Comparison of ENCODE assay signal across 19 mouse cellular contexts in the genomic region with DNA sequence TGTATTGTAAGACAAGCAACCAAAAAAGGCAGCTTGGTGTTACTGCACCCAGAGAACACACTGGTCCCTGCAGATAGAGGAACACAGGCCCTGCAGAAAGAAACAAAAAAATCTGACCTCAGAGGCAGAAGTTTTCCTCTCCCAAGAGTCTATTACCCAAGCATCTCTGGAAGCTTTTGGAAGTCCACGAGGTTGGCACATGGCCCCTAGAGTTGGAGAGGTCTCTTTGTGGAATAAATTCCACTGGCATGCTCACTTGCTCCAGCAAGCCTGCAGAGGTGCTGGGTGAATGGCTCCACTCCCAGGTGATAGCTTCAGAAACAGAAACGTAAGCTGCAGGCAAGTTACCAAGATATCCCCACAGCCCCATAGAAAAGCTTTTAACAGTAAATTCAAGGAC.
DNase-seq lines count a peak whose midpoint lies in the region; ATAC-seq lines count a peak whose summit lies in the region.
"Had no signal": no experiment of that assay in that cellular context is flagged by ENCODE, and none has a peak within 500 bp of the region (broad histone marks: within the 10 kb centered on the region; RNA-seq: fewer than 3 reads in every experiment).

No protein-coding gene starts in this region.

- ATAC-seq in heart, embryonic 11.5 days (replicated peaks; ENCODE audit: insufficient number of reproducible peaks, low FRiP score, low TSS enrichment) = no peak
- ATAC-seq in kidney, embryonic 15.5 days (replicated peaks; ENCODE audit: low FRiP score) = no peak
- ATAC-seq: intestine, postnatal 0 days had no signal

- 64% methylated on average over 2 of the region's 2 CpGs for WGBS in heart, embryonic 11.5 days (ENCODE audit: insufficient replicate concordance)
- WGBS in kidney, embryonic 15.5 days = 65% methylated on average over 2 of the region's 2 CpGs

- no peaks in the 10 kb centered on the region for H3K36me3 ChIP-seq in heart, embryonic 11.5 days (ENCODE audit: control insufficient read depth, insufficient read depth, low read length)
- H3K36me3 ChIP-seq in kidney, embryonic 15.5 days = no peaks in the 10 kb centered on the region
- H3K36me3 ChIP-seq: limb, embryonic 13.5 days; midbrain, embryonic 12.5 days; neural tube, embryonic 15.5 days had no signal

- H3K4me2 ChIP-seq in heart, embryonic 11.5 days = no peak overlapping the region
- H3K4me2 ChIP-seq in kidney, embryonic 15.5 days = no peak overlapping the region
- H3K4me2 ChIP-seq: hindbrain, embryonic 14.5 days; limb, embryonic 13.5 days; midbrain, embryonic 12.5 days; neural tube, embryonic 15.5 days had no signal

- H3K4me3 ChIP-seq in heart, embryonic 11.5 days (ENCODE audit: low read depth, low read length) = no peak overlapping the region
- H3K4me3 ChIP-seq in kidney, embryonic 15.5 days (replicated peaks) = no peak overlapping the region
- H3K4me3 ChIP-seq: limb, embryonic 13.5 days; midbrain, embryonic 12.5 days; neural tube, embryonic 15.5 days had no signal

- H3K27me3 ChIP-seq in heart, embryonic 11.5 days (ENCODE audit: control insufficient read depth, insufficient read depth, low read length) = no peaks in the 10 kb centered on the region
- no peaks in the 10 kb centered on the region for H3K27me3 ChIP-seq in kidney, embryonic 15.5 days
- H3K27me3 ChIP-seq: limb, embryonic 13.5 days; midbrain, embryonic 12.5 days; neural tube, embryonic 15.5 days had no signal

- H3K9me3 ChIP-seq in heart, embryonic 11.5 days (replicated peaks; ENCODE audit: control insufficient read depth, low read length) = no peaks in the 10 kb centered on the region; the same call in 1 of the 2 replicates
- H3K9me3 ChIP-seq in kidney, embryonic 15.5 days (replicated peaks) = peaks cover 2% of the 10 kb centered on the region; the same call in 1 of the 2 replicates
- H3K9me3 ChIP-seq: midbrain, embryonic 12.5 days; neural tube, embryonic 15.5 days had no signal

- no peaks in the 10 kb centered on the region for H3K4me1 ChIP-seq in heart, embryonic 11.5 days (ENCODE audit: control insufficient read depth, insufficient read depth, low read length)
- no peaks in the 10 kb centered on the region for H3K4me1 ChIP-seq in kidney, embryonic 15.5 days
- H3K4me1 ChIP-seq: limb, embryonic 13.5 days; midbrain, embryonic 12.5 days; neural tube, embryonic 15.5 days had no signal

- H3K27ac ChIP-seq in heart, embryonic 11.5 days (ENCODE audit: low read depth, low read length) = no peak overlapping the region
- no peak overlapping the region for H3K27ac ChIP-seq in kidney, embryonic 15.5 days
- H3K27ac ChIP-seq: hindbrain, embryonic 14.5 days; limb, embryonic 13.5 days; liver, embryonic 14.5 days; macrophage; midbrain, embryonic 12.5 days; neural tube, embryonic 15.5 days had no signal

- no peak overlapping the region for H3K9ac ChIP-seq in heart, embryonic 11.5 days (ENCODE audit: low read depth, low read length)
- H3K9ac ChIP-seq in kidney, embryonic 15.5 days = no peak overlapping the region
- H3K9ac ChIP-seq: hindbrain, embryonic 14.5 days; limb, embryonic 13.5 days; liver, embryonic 14.5 days; midbrain, embryonic 12.5 days; neural tube, embryonic 15.5 days had no signal

- peak; percentile 94 for DNase-seq in heart, adult 11 months
- DNase-seq in adrenal gland, postnatal 36 days = peak; percentile 1 to 30
- DNase-seq in heart, adult 8-10 months (ENCODE audit: low spot score) = peak; percentile 39
- DNase-seq in lung, postnatal 10 days = peak; percentile 29
- DNase-seq in adipocyte (ENCODE audit: low spot score) = no peak
- no peak for DNase-seq in ovary, adult 18-20 months (ENCODE audit: low spot score)
- DNase-seq: kidney, postnatal 14 days; layer of hippocampus, adult 9-11 months; retina, postnatal 1 day; thymus, adult 2 months had no signal

Comparison
In these comparisons a context has a peak if more than half of its experiments do, and no peak if none do; other contexts are left out.
1. DNase-seq: peak in heart, adult 11 months (single experiment), adrenal gland, postnatal 36 days (2 of 2), heart, adult 8-10 months (single experiment) and lung, postnatal 10 days (single experiment); none in adipocyte (single experiment) and ovary, adult 18-20 months (single experiment).